Mouse (Mus musculus) embryonic facial prominence, embryonic 14.5 days (tissue): ENCODE measurements around the gene Nrp2. TPM values are rescaled to one million over a fixed set of nuclear protein-coding genes. Genes with fewer than 3 reads are reported as not detected.

Experiments
- ATAC-seq: fragments of 200-750 bp; cut with Nextera tagmentation; 2 replicates; pipeline ENCODE4 v1.8.0; 2017; ENCODE audit warnings: low read depth, moderate number of reproducible peaks, moderate TSS enrichment
- DNase-seq: peaks from one replicate; pipeline ENCODE4 v3.0.0-alpha.2; 2015; ENCODE audit warnings: low spot score
- H3K27ac ChIP-seq: fragments of 300-500 bp; sonication (generic); replicated peaks from 2 replicates; pipeline ENCODE4 v1.5.1; 2014; ENCODE audit warnings: low read depth, mild to moderate bottlenecking, low read length, moderate library complexity
- H3K27me3 ChIP-seq: fragments of 300-500 bp; sonication (generic); replicated peaks from 2 replicates; pipeline ENCODE4 v1.6.1; 2014; ENCODE audit warnings: low read length; ENCODE audit not compliant: control insufficient read depth, insufficient read depth
- H3K36me3 ChIP-seq: fragments of 300-500 bp; sonication (generic); 2 replicates; pipeline ENCODE4 v1.6.1; 2014; ENCODE audit warnings: low read length, mixed read lengths; ENCODE audit not compliant: control insufficient read depth, insufficient read depth
- H3K4me1 ChIP-seq: fragments of 300-500 bp; sonication (generic); 2 replicates; pipeline ENCODE4 v1.6.1; 2014; ENCODE audit warnings: antibody characterized with exemption, low read length; ENCODE audit not compliant: control insufficient read depth, insufficient read depth
- H3K4me2 ChIP-seq: fragments of 300-500 bp; sonication (generic); 2 replicates; pipeline ENCODE4 v1.6.1; 2014; ENCODE audit warnings: low read depth, mild to moderate bottlenecking, low read length, moderate library complexity, mixed read lengths
- H3K4me3 ChIP-seq: fragments of 300-500 bp; sonication (generic); 2 replicates; pipeline ENCODE4 v1.5.1; 2014; ENCODE audit warnings: low read depth, mild to moderate bottlenecking, low read length
- H3K9ac ChIP-seq: fragments of 300-500 bp; sonication (generic); 2 replicates; pipeline ENCODE4 v1.6.1; 2014; ENCODE audit warnings: low read depth, mild to moderate bottlenecking, low read length, moderate library complexity, mixed read lengths
- H3K9me3 ChIP-seq: fragments of 300-500 bp; sonication (generic); 2 replicates; pipeline ENCODE4 v1.6.1; 2016; ENCODE audit warnings: low read length; ENCODE audit not compliant: control insufficient read depth
- WGBS: fragments of 180-500 bp; shearing (Covaris S2); extraction: QIAGEN DNeasy Blood & Tissue Kit; methylation state at CpG from one replicate; pipeline ENCODE4 v1.1.7; 2014; 5-methylcytosine and 5-hydroxymethylcytosine counted together
- polyA plus RNA-seq: library from polyadenylated mRNA; unstranded; fragments of >200 nt; fragmentation: Nextera tagmentation; extraction: Ambion mirVana; gene quantifications from 2 replicates; pipeline ENCODE4 v1.2.1, GENCODE M21; 2014

Nrp2 gene
- polyA plus RNA-seq, 1 experiment from 2014 or later, result 41.6 TPM

DNA sequence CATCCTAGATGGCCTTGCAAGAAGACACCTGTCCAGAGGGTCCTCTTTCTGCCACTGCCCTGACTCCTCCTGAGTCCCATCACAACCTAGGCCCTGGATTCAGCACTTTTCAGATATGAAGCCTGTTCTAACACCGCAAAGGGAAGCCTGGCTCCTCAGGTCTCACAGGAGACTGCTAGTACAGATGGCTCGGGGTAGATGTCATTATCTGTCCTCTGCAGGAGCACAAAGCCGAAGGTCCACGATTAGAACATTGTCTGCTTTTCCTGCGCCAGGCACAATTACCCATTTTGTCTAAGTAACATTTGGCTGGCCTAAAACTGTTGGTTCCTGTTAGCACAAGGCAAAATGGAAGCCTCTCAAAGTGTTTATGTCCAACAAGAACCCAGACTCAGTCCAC, 97.3 kb downstream of the Nrp2 start:
- Histone ChIP-seq H3K9ac (no peak overlapping the region), H3K4me1 (peaks cover 10% of the 10 kb centered on the region), H3K4me3 (no peak overlapping the region), H3K27ac (no peak overlapping the region), H3K4me2 (no peak overlapping the region), H3K27me3 (no peaks in the 10 kb centered on the region), H3K9me3 (no peaks in the 10 kb centered on the region), H3K36me3 (peaks cover 5% of the 10 kb centered on the region; the same call in 1 of the 2 replicates)
- 87% methylated on average over 5 of the region's 5 CpGs for WGBS
- ATAC-seq (no peak), DNase-seq (no peak)

DNA sequence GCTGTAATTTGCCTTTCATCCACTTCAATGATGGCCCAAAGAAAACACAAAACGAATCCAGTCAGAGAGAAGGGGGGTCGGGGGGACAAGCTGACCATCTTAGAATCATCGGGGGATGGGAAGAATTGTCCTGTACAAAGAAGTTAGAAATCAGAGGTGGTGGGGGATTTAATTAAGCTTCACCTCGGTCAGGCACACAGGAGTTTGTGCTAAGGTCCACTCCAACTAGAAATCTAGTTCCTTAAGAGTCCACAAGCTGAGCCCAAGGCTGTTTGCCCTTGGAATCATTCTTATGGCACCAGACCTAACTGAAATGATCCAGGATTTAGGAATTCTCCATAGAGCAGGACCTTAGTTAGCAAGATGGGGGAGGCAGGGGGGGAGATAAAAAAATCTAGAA, 98.3 kb downstream of the Nrp2 start:
- Histone ChIP-seq H3K4me2 (no peak overlapping the region), H3K27ac (no peak overlapping the region), H3K9ac (no peak overlapping the region), H3K4me1 (peaks cover 5% of the 10 kb centered on the region), H3K27me3 (no peaks in the 10 kb centered on the region), H3K4me3 (no peak overlapping the region), H3K9me3 (no peaks in the 10 kb centered on the region), H3K36me3 (no peaks in the 10 kb centered on the region)
- no peak for DNase-seq
- WGBS, result 62% methylated on average over 4 of the region's 4 CpGs
- no peak for ATAC-seq

DNA sequence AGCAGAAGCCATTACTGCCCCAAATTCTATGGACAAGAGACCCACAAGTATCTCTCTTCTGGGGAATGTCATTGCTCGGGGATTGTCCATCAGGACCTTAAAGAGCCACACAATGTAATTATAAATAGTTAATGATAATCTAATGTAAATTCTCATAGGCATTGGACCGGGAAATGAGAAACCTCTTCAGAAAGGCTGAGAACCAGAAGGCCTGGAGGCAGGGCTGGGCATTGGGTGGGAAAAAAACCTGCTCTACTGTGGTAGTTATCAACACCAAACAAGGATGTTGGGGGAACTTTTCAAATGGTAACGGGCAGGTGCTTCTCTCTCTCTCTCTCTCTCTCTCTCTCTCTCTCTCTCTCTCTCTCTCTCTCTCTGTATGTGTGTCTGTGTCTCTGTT, 98.8 kb downstream of the Nrp2 start:
- Histone ChIP-seq H3K27me3 (no peaks in the 10 kb centered on the region), H3K4me2 (no peak overlapping the region)
- ATAC-seq, result no peak

DNA sequence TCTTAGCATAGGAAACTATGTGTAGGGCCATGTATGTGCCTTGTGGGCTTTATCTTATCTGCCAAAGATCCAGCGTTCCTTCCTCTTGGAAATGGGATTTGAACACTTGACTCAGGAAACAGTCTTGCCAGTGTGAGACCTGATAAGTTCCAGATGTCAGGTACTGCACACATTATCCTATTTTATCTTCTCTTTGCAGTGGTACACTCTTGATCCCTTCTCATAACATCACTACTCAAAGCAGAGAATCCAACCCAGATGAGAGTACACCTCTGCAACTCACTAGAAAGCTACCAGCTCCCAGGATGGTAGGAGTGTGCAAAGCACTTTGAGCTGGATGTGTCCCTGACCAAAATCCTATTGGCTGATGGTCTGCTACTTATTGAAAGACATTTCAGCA, 100.5 kb downstream of the Nrp2 start:
- Histone ChIP-seq H3K36me3 (no peaks in the 10 kb centered on the region), H3K9me3 (no peaks in the 10 kb centered on the region), H3K4me1 (peaks cover 5% of the 10 kb centered on the region), H3K4me2 (no peak overlapping the region), H3K27ac (no peak overlapping the region), H3K9ac (no peak overlapping the region), H3K4me3 (no peak overlapping the region), H3K27me3 (no peaks in the 10 kb centered on the region)
- 78% methylated on average over 1 of the region's 1 CpGs for WGBS
- no peak for DNase-seq
- ATAC-seq, result no peak

More for the DNA sequence above, 98.8 kb downstream of the Nrp2 start:
- Histone ChIP-seq H3K36me3 (no peaks in the 10 kb centered on the region), H3K9me3 (no peaks in the 10 kb centered on the region), H3K27ac (no peak overlapping the region), H3K4me1 (peaks cover 5% of the 10 kb centered on the region), H3K4me3 (no peak overlapping the region), H3K9ac (no peak overlapping the region)
- 77% methylated on average over 3 of the region's 3 CpGs for WGBS
- no peak for DNase-seq

DNA sequence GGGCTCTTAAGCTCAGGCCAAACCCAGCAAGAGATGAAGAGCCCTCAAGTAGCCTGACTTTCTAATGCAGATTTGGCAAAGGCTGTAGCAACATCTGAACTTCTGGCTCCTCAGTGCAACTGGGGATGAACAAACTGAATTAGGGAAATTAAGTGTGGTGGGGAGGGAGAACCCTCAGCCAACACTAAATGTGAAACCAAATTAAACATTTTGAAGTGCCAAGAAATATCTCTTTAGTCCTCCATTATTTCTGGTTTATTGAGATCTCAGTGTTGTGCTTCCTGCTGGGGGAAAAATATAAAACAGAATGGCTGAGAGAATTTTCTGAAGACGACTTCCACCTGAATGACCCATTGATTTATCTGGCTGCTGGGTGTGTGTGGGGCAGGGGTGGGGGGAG, 102.9 kb downstream of the Nrp2 start:
- no peaks in the 10 kb centered on the region for H3K36me3 ChIP-seq
- no peak overlapping the region for H3K4me3 ChIP-seq
- ATAC-seq, result no peak
- DNase-seq, result peak; percentile 77
- no peaks in the 10 kb centered on the region for H3K27me3 ChIP-seq
- H3K4me2 ChIP-seq, result no peak overlapping the region
- H3K9me3 ChIP-seq, result no peaks in the 10 kb centered on the region
- no peak overlapping the region for H3K9ac ChIP-seq
- H3K27ac ChIP-seq, result peak overlapping the region; percentile 31; the same call in 1 of the 2 replicates
- H3K4me1 ChIP-seq, result peaks cover 5% of the 10 kb centered on the region
- WGBS, result 17% methylated on average over 1 of the region's 1 CpGs

DNA sequence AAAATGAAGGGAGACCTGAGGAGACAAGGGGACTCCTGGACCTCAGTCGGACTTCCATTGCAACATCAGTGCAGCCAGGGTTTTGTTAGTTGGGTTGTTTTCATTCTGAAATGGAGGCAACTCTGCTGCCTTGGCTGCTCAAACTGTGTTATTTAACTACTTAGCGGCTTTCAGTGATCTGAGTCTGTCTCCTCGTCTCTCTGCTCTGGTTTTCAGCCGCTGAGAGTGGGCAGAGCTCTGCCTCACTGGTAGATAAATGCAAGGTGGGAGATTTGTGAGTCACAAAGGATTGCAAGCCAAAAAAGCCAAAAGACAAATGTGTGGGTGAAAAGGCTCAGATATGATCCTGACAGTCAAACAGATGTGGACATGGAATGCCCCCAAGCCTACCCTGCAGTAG, 105.3 kb downstream of the Nrp2 start:
- H3K36me3 ChIP-seq, result no peaks in the 10 kb centered on the region
- no peak overlapping the region for H3K9ac ChIP-seq
- H3K9me3 ChIP-seq, result no peaks in the 10 kb centered on the region
- no peaks in the 10 kb centered on the region for H3K27me3 ChIP-seq
- H3K4me3 ChIP-seq, result no peak overlapping the region
- DNase-seq (no peak), ATAC-seq (no peak)
- H3K4me2 ChIP-seq, result no peak overlapping the region
- WGBS, result 72% methylated on average over 4 of the region's 4 CpGs
- peaks cover 5% of the 10 kb centered on the region for H3K4me1 ChIP-seq
- H3K27ac ChIP-seq, result no peak overlapping the region

DNA sequence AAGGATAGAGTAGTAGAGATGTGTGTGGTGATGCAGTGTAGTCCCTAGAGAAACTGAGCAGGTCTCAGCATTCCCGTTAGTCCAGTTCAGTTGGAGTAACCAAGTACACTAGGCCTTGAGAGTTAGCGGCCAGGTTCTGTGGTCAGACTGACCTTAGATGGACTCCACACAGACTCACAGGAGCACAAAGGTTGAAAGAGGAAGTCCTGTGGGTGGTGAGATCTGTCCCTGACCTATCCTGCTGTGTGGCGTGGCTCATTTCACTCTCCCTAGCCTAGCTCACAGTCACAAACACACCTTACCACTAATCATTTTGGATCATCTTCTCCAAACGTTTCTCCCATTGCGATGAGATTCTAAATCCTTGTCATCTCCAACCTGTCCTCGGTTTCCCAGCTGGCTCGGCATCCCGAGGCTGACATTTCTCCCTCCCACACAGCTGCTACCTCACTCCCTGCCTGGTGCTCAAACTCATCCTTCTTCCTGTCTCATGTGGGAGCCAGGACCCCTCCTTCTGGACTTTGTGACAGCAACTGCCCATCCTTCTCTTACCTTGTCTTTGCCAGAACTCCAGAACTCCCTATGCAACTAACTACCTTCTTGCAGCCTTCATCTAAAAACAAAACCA, 106.6 kb downstream of the Nrp2 start:
- H3K4me2 ChIP-seq, result no peak overlapping the region
- H3K9ac ChIP-seq, result no peak overlapping the region
- DNase-seq (no peak), ATAC-seq (no peak)
- 76% methylated on average over 8 of the region's 8 CpGs for WGBS
- H3K36me3 ChIP-seq, result no peaks in the 10 kb centered on the region
- peaks cover 5% of the 10 kb centered on the region for H3K4me1 ChIP-seq
- H3K4me3 ChIP-seq, result no peak overlapping the region
- H3K27ac ChIP-seq, result no peak overlapping the region
- no peaks in the 10 kb centered on the region for H3K27me3 ChIP-seq
- H3K9me3 ChIP-seq, result no peaks in the 10 kb centered on the region

DNA sequence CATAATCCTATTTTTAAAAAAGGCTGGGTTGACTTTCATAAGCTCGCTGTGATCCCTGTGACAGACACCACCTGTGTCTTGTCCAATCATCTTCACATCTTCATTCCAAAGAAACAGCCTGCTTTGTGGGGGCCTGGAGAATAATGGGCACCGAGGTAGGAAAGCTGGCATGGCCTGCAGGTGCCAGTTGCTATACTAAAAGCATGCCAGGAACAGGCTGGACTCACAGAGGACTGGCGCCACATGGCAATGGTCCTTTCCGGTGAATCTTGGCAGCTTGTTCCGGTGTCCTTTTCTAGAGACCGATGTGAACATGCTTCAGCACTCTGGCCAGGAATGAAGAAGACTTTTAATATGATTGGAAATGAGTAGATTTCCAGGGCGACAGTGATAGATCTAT, 108.1 kb downstream of the Nrp2 start:
- 86% methylated on average over 7 of the region's 7 CpGs for WGBS
- Histone ChIP-seq H3K4me3 (no peak overlapping the region), H3K4me1 (no peaks in the 10 kb centered on the region; the same call in 1 of the 2 replicates), H3K9ac (no peak overlapping the region), H3K27me3 (no peaks in the 10 kb centered on the region), H3K27ac (no peak overlapping the region), H3K4me2 (no peak overlapping the region), H3K36me3 (peaks cover 11% of the 10 kb centered on the region; the same call in 1 of the 2 replicates), H3K9me3 (no peaks in the 10 kb centered on the region)
- no peak for DNase-seq
- no peak for ATAC-seq
